Mouse (Mus musculus) heart, embryonic 10.5 days (tissue): ENCODE measurements at regions not wholly inside any gene's neighbourhood (a gene's known extent, or its start where the extent isn't known, plus 50 kb on each side); places are given as distances from the start of the nearest gene placed in this dataset.

Source experiments
- DNase-seq: peaks from one replicate; pipeline ENCODE4 v3.0.0-alpha.2; 2017; ENCODE audit warnings: low spot score
- H3K27ac ChIP-seq: fragments of 300-500 bp; sonication (generic); 2 replicates; pipeline ENCODE4 v1.5.1; 2016; ENCODE audit warnings: mild to moderate bottlenecking
- H3K27me3 ChIP-seq: fragments of 300-500 bp; sonication (generic); 2 replicates; pipeline ENCODE4 v1.6.1; 2016; ENCODE audit warnings: mild to moderate bottlenecking; ENCODE audit not compliant: poor library complexity, insufficient read depth, severe bottlenecking
- H3K36me3 ChIP-seq: fragments of 300-500 bp; sonication (generic); 2 replicates; pipeline ENCODE4 v1.6.1; 2016; ENCODE audit warnings: mild to moderate bottlenecking, moderate library complexity
- H3K4me1 ChIP-seq: fragments of 300-500 bp; sonication (generic); 2 replicates; pipeline ENCODE4 v1.6.1; 2016; ENCODE audit warnings: mild to moderate bottlenecking
- H3K4me3 ChIP-seq: fragments of 300-500 bp; sonication (generic); 2 replicates; pipeline ENCODE4 v1.5.1; 2016; ENCODE audit warnings: mild to moderate bottlenecking, moderate library complexity
- H3K9me3 ChIP-seq: fragments of 300-500 bp; sonication (generic); 2 replicates; pipeline ENCODE4 v1.6.1; 2016; ENCODE audit warnings: mild to moderate bottlenecking, moderate library complexity
- WGBS: fragments of 180-500 bp; shearing (Covaris S2); methylation state at CpG from one replicate; pipeline ENCODE4 v1.1.7; 2016; 5-methylcytosine and 5-hydroxymethylcytosine counted together

- H3K4me1 ChIP-seq, result peaks cover 8% of the 10 kb centered on the region; the same call in 1 of the 2 replicates
- no peaks in the 10 kb centered on the region for H3K9me3 ChIP-seq
- H3K27ac ChIP-seq, result no peak overlapping the region
- H3K36me3 ChIP-seq, result no peaks in the 10 kb centered on the region
- WGBS, result under 1% methylated on average over 19 of the region's 19 CpGs
- H3K27me3 ChIP-seq, result peaks cover 90% of the 10 kb centered on the region
- H3K4me3 ChIP-seq, result peak overlapping the region; percentile 50
- DNase-seq, result no peak
These were observed 123.0 kb upstream of the 4931429L15Rik start for GRCm38 (mm10) chr9:46442739-46443181.

- H3K4me3 ChIP-seq, result no peak overlapping the region
- 0 out of 2 replicates have a peak, but pooled peaks cover 2% of the 10 kb centered on the region for H3K9me3 ChIP-seq
- no peak for DNase-seq
- H3K27me3 ChIP-seq, result peaks cover 82% of the 10 kb centered on the region
- peaks cover 8% of the 10 kb centered on the region; the same call in 1 of the 2 replicates for H3K4me1 ChIP-seq
- no peak overlapping the region for H3K27ac ChIP-seq
- H3K36me3 ChIP-seq, result no peaks in the 10 kb centered on the region
- WGBS, result 64% methylated on average over 5 of the region's 5 CpGs
These were observed 120.4 kb upstream of the 4931429L15Rik start for GRCm38 (mm10) chr9:46440226-46440625.

GRCm38 (mm10) chr9:46434700-46435099 is 114.9 kb upstream of the 4931429L15Rik start:
- Histone ChIP-seq H3K4me3 (no peak overlapping the region), H3K9me3 (0 out of 2 replicates have a peak, but pooled peaks cover 6% of the 10 kb centered on the region), H3K27me3 (peaks cover 60% of the 10 kb centered on the region), H3K36me3 (no peaks in the 10 kb centered on the region), H3K4me1 (no peaks in the 10 kb centered on the region), H3K27ac (no peak overlapping the region)
- WGBS, result 81% methylated on average over 3 of the region's 3 CpGs
- no peak for DNase-seq

- Histone ChIP-seq H3K9me3 (0 out of 2 replicates have a peak, but pooled peaks cover 6% of the 10 kb centered on the region), H3K36me3 (no peaks in the 10 kb centered on the region), H3K27me3 (peaks cover 58% of the 10 kb centered on the region), H3K4me3 (no peak overlapping the region), H3K27ac (no peak overlapping the region), H3K4me1 (no peaks in the 10 kb centered on the region)
- no peak for DNase-seq
- 33% methylated on average over 5 of the region's 5 CpGs for WGBS
These were observed 113.9 kb upstream of the 4931429L15Rik start for GRCm38 (mm10) chr9:46433716-46434115.

GRCm38 (mm10) chr9:46431053-46431452 is 111.3 kb upstream of the 4931429L15Rik start:
- peaks cover 67% of the 10 kb centered on the region for H3K27me3 ChIP-seq
- H3K9me3 ChIP-seq, result 0 out of 2 replicates have a peak, but pooled peaks cover 6% of the 10 kb centered on the region
- no peak for DNase-seq
- WGBS, result 76% methylated on average over 13 of the region's 13 CpGs
- H3K36me3 ChIP-seq, result no peaks in the 10 kb centered on the region
- H3K4me3 ChIP-seq, result no peak overlapping the region
- H3K4me1 ChIP-seq, result no peaks in the 10 kb centered on the region
- H3K27ac ChIP-seq, result no peak overlapping the region

GRCm38 (mm10) chr9:46423184-46423967 is 103.6 kb upstream of the 4931429L15Rik start:
- DNase-seq, result no peak
- Histone ChIP-seq H3K36me3 (no peaks in the 10 kb centered on the region), H3K27me3 (peaks cover 84% of the 10 kb centered on the region), H3K4me1 (peaks cover 9% of the 10 kb centered on the region; the same call in 1 of the 2 replicates), H3K27ac (no peak overlapping the region), H3K9me3 (no peaks in the 10 kb centered on the region), H3K4me3 (no peak overlapping the region)
- WGBS, result 70% methylated on average over 12 of the region's 12 CpGs

GRCm38 (mm10) chr9:46421688-46422274 is 102.0 kb upstream of the 4931429L15Rik start:
- Histone ChIP-seq H3K27me3 (peaks cover 81% of the 10 kb centered on the region), H3K4me3 (no peak overlapping the region), H3K36me3 (no peaks in the 10 kb centered on the region), H3K4me1 (peaks cover 9% of the 10 kb centered on the region; the same call in 1 of the 2 replicates), H3K9me3 (no peaks in the 10 kb centered on the region), H3K27ac (no peak overlapping the region)
- 57% methylated on average over 7 of the region's 7 CpGs for WGBS
- DNase-seq, result no peak

GRCm38 (mm10) chr9:46411686-46412085 is 91.9 kb upstream of the 4931429L15Rik start:
- Histone ChIP-seq H3K36me3 (no peaks in the 10 kb centered on the region), H3K27me3 (peaks cover 66% of the 10 kb centered on the region), H3K4me3 (no peak overlapping the region), H3K4me1 (peaks cover 7% of the 10 kb centered on the region; the same call in 1 of the 2 replicates), H3K27ac (no peak overlapping the region), H3K9me3 (peaks cover 13% of the 10 kb centered on the region; the same call in 1 of the 2 replicates)
- DNase-seq, result no peak
- WGBS, result 73% methylated on average over 10 of the region's 10 CpGs

- WGBS, result 62% methylated on average over 10 of the region's 10 CpGs
- no peaks in the 10 kb centered on the region for H3K36me3 ChIP-seq
- DNase-seq, result no peak
- no peak overlapping the region for H3K27ac ChIP-seq
- no peak overlapping the region for H3K4me3 ChIP-seq
- peaks cover 10% of the 10 kb centered on the region; the same call in 1 of the 2 replicates for H3K9me3 ChIP-seq
- H3K4me1 ChIP-seq, result no peaks in the 10 kb centered on the region
- peaks cover 55% of the 10 kb centered on the region for H3K27me3 ChIP-seq
These were observed 89.0 kb upstream of the 4931429L15Rik start for GRCm38 (mm10) chr9:46408776-46409175.

- Histone ChIP-seq H3K9me3 (no peaks in the 10 kb centered on the region), H3K27me3 (peaks cover 36% of the 10 kb centered on the region), H3K27ac (no peak overlapping the region), H3K4me3 (no peak overlapping the region), H3K36me3 (no peaks in the 10 kb centered on the region), H3K4me1 (no peaks in the 10 kb centered on the region)
- DNase-seq, result no peak
- 86% methylated on average over 8 of the region's 8 CpGs for WGBS
These were observed 86.8 kb upstream of the 4931429L15Rik start for GRCm38 (mm10) chr9:46406606-46407005.

- no peak overlapping the region for H3K4me3 ChIP-seq
- peaks cover 77% of the 10 kb centered on the region for H3K27me3 ChIP-seq
- no peaks in the 10 kb centered on the region for H3K36me3 ChIP-seq
- no peak overlapping the region for H3K27ac ChIP-seq
- H3K9me3 ChIP-seq, result no peaks in the 10 kb centered on the region
- WGBS, result 77% methylated on average over 7 of the region's 7 CpGs
- no peak for DNase-seq
- H3K4me1 ChIP-seq, result peaks cover 7% of the 10 kb centered on the region; the same call in 1 of the 2 replicates
These were observed 76.8 kb upstream of the 4931429L15Rik start for GRCm38 (mm10) chr9:46396591-46396990.

- Histone ChIP-seq H3K27ac (no peak overlapping the region), H3K27me3 (peaks cover 91% of the 10 kb centered on the region), H3K4me1 (peaks cover 7% of the 10 kb centered on the region; the same call in 1 of the 2 replicates), H3K4me3 (no peak overlapping the region), H3K36me3 (no peaks in the 10 kb centered on the region), H3K9me3 (no peaks in the 10 kb centered on the region)
- WGBS, result 47% methylated on average over 14 of the region's 14 CpGs
- no peak for DNase-seq
These were observed 75.5 kb upstream of the 4931429L15Rik start for GRCm38 (mm10) chr9:46395156-46395765.

- WGBS, result 69% methylated on average over 7 of the region's 7 CpGs
- DNase-seq, result no peak
- no peaks in the 10 kb centered on the region for H3K9me3 ChIP-seq
- peaks cover 13% of the 10 kb centered on the region; the same call in 1 of the 2 replicates for H3K4me1 ChIP-seq
- H3K27ac ChIP-seq, result no peak overlapping the region
- H3K36me3 ChIP-seq, result no peaks in the 10 kb centered on the region
- H3K27me3 ChIP-seq, result peaks cover 96% of the 10 kb centered on the region
- H3K4me3 ChIP-seq, result no peak overlapping the region
These were observed 74.5 kb upstream of the 4931429L15Rik start for GRCm38 (mm10) chr9:46394239-46394638.
